Mouse (Mus musculus) stomach, postnatal 0 days (tissue): ENCODE results near the gene Nenf.

Experiments used
- CTCF ChIP-seq: IDR thresholded peaks from 2 replicates; pipeline ENCODE4 v1.5.1; 2016; ENCODE audit warnings: antibody characterized with exemption, low read depth, mild to moderate bottlenecking, moderate library complexity
- EP300 ChIP-seq: optimal IDR thresholded peaks from 2 replicates; pipeline ENCODE3; 2016; ENCODE audit warnings: antibody characterized with exemption

- TF ChIP-seq CTCF (no peak), EP300 (no peak)
Measured at GRCm38 (mm10) chr1:191326233-191326882, 8.4 kb upstream of the Nenf start.
